Mouse (Mus musculus): ENCODE measurements around the gene Cxcr5.

Cxcr5 gene

GRCm38 (mm10) chr9:44561597-44561996, at the start of gene Cxcr5:
Gene Cxcr5 (minus strand): TSS chr9:44561877.
- DNase-seq (ENCODE audit: low read depth) = no peak

GRCm38 (mm10) chr9:44610371-44610770, 48.7 kb upstream of the Cxcr5 start:
- DNase-seq (ENCODE audit: low read depth) = no peak

- no peak for DNase-seq (ENCODE audit: low read depth)
These were observed 45.6 kb upstream of the Cxcr5 start for GRCm38 (mm10) chr9:44607306-44607705.

- no peak for DNase-seq (ENCODE audit: low read depth)
These were observed 45.0 kb upstream of the Cxcr5 start for GRCm38 (mm10) chr9:44606646-44607045.

GRCm38 (mm10) chr9:44605616-44606165, 44.0 kb upstream of the Cxcr5 start:
- no peak for DNase-seq (ENCODE audit: low read depth)

GRCm38 (mm10) chr9:44604779-44605615, 43.3 kb upstream of the Cxcr5 start, which contains the start of gene Ddx6:
Gene Ddx6 (plus strand): TSS chr9:44604892.
- no peak for DNase-seq (ENCODE audit: low read depth)

- no peak for DNase-seq (ENCODE audit: low read depth)
These were observed 42.7 kb upstream of the Cxcr5 start for GRCm38 (mm10) chr9:44604290-44604778.

GRCm38 (mm10) chr9:44603454-44604289, 42.0 kb upstream of the Cxcr5 start:
- DNase-seq (ENCODE audit: low read depth) = peak; percentile 79

- DNase-seq (ENCODE audit: low read depth) = no peak
These were observed 41.1 kb upstream of the Cxcr5 start for GRCm38 (mm10) chr9:44602766-44603165.

- no peak for DNase-seq (ENCODE audit: low read depth)
These were observed 39.1 kb upstream of the Cxcr5 start for GRCm38 (mm10) chr9:44600801-44601200.

- DNase-seq (ENCODE audit: low read depth) = no peak
These were observed 37.9 kb upstream of the Cxcr5 start for GRCm38 (mm10) chr9:44599616-44600015.

GRCm38 (mm10) chr9:44598899-44599495, 37.3 kb upstream of the Cxcr5 start:
- DNase-seq (ENCODE audit: low read depth) = peak; percentile 60

- DNase-seq (ENCODE audit: low read depth) = no peak
These were observed 36.1 kb upstream of the Cxcr5 start for GRCm38 (mm10) chr9:44597742-44598141.

GRCm38 (mm10) chr9:44595537-44595930, 33.9 kb upstream of the Cxcr5 start:
- no peak for DNase-seq (ENCODE audit: low read depth)

- no peak for DNase-seq (ENCODE audit: low read depth)
These were observed 33.3 kb upstream of the Cxcr5 start for GRCm38 (mm10) chr9:44594901-44595536.

GRCm38 (mm10) chr9:44593886-44594285, 32.2 kb upstream of the Cxcr5 start:
- no peak for DNase-seq (ENCODE audit: low read depth)

- DNase-seq (ENCODE audit: low read depth) = no peak
These were observed 31.5 kb upstream of the Cxcr5 start for GRCm38 (mm10) chr9:44593221-44593620.

- no peak for DNase-seq (ENCODE audit: low read depth)
These were observed 30.0 kb upstream of the Cxcr5 start for GRCm38 (mm10) chr9:44591595-44592188.

GRCm38 (mm10) chr9:44590969-44591368, 29.3 kb upstream of the Cxcr5 start:
- DNase-seq (ENCODE audit: low read depth) = no peak

- DNase-seq (ENCODE audit: low read depth) = no peak
These were observed 27.4 kb upstream of the Cxcr5 start for GRCm38 (mm10) chr9:44589095-44589494.

GRCm38 (mm10) chr9:44588605-44589004, 26.9 kb upstream of the Cxcr5 start:
- no peak for DNase-seq (ENCODE audit: low read depth)
